Mouse (Mus musculus): ENCODE measurements around the gene Pmpcb. TPM values are rescaled to one million over a fixed set of nuclear protein-coding genes. Genes with fewer than 3 reads are reported as not detected.

Pmpcb gene
- total RNA-seq, 2 experiments from 2014 or later, result 90.8 to 122 TPM

DNA sequence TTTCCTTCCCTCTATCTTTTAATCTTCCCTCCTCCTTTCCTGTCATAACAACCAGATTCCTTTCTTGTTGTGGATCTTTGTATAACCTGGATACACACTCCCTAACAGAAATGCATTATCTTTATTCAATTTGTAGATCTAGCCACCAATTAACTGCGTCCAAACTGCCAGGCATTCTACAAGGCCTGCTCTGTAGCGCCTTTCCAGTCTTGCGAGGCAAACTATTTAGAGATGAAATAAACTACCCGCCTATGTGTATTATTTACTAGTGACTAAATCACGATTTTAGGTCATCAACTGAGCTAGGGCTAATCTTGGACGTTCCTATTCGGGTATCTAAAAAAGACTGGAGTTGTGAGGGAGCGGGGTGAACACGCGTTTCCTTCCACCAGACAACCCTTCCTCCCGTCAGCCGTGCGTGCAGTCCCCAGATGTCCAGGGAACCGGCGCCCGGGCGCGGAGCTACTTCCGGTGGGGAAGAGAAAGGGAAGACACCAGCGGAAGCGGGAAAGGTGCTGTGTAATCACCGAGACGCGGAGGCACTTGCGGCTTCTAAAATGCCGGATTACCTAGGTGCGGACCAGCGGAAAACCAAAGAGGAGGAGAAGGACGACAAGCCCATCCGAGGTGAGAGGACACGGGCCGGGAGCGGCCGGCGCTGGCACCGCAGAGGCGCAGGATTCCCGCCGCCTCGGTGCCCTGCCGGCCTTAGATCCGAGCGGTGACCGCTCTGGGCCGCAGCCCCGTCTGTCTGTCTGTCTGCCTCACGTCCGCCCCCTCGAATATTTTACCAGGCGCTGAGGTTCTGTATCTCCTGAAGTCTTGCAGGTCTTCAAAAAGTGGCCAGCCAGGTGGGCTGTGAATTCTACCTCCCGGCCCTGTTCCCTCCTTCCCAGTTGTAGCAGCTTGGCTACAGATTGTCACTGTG lies 49.6 kb downstream of the Pmpcb start:
- peak overlapping the region; percentile 84 for H3K4me3 ChIP-seq
- no peak; the same call in 1 of the 2 replicates for TF ChIP-seq CTCF (IDR thresholded peaks at IDR 0.05)
- intact Hi-C loops (cut with DNase I), result loop anchor here (2.0 kb wide), 1 partner anchor 50 kb away; the partner anchor contains the start of gene Pmpcb
- peak; percentile 94 for DNase-seq
- H3K27ac ChIP-seq, result peak overlapping the region; percentile 91

DNA sequence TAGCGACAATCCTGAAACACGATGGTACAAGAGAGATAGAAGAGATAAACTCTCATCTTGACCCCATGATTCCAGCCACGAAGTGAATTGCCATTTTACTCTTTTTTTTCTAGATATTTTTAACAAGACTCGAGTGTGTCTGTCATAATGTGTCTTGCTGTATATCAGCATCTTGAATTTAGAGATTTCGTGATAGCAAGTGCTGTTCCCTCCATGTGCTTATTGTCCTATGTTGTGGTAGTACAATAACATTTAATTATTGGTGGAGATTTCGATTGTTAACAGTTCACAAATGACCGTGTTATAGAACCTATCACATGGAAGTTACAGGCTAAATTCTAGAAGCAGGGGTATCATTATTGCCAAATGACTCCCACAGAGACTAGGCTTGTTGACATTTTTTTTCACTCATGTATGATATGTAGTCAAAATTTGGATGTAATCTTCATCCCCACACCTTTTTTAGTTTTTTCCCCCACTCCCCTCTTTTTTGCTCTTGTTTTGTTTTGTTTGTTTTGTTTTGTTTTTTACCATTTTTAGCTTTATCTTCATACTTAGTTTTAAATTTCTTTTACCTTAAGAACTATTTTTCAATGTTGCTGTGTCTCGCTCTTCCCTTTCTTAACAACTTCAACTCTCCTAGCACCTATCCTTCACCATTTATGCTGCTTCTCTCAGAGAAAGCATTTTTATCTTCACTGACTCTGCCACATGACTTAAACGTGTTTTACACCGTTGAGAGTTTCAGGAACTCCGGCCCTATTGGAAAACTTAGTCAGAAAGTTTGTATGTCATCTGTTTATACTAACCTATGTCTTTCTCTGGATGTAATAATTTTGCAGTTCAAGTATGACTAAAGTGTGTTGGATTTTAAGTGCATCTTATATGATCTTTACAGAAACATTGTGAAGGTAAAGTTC lies 50.5 kb downstream of the Pmpcb start:
- no peak for DNase-seq
- TF ChIP-seq CTCF (IDR thresholded peaks at IDR 0.05), result no peak
- peak overlapping the region; percentile 91 for H3K27ac ChIP-seq
- intact Hi-C loops (cut with DNase I), result loop anchor here (2.0 kb wide), 1 partner anchor 51 kb away; the partner anchor contains the start of gene Pmpcb
- peak overlapping the region; percentile 84 for H3K4me3 ChIP-seq

DNA sequence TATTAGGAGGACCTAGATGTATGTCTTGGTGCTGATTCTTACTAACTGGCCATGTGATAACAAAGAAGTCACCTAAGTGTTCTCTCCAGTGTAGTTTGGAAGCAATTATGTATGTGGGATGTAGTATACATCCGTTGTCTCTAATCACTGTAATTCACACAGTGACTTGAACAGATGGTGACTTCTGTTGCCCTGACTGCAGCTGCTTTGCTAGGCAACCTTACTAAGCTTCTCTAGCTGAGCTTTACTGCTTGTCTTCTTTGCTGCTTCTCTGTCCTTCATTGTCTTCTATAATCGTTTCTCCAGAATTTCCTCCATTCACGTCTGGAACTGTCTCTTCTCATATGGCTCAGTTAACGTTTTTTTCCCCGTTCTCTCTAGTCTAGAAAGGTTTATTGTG lies 52.1 kb downstream of the Pmpcb start:
- intact Hi-C loops (cut with DNase I), result no loop called here
- TF ChIP-seq CTCF (IDR thresholded peaks at IDR 0.05), result no peak
- no peak for DNase-seq
- no peak overlapping the region for H3K27ac ChIP-seq
- H3K4me3 ChIP-seq, result 0 out of 2 replicates have a peak overlapping the region, but pooled peaks have one; percentile 84

DNA sequence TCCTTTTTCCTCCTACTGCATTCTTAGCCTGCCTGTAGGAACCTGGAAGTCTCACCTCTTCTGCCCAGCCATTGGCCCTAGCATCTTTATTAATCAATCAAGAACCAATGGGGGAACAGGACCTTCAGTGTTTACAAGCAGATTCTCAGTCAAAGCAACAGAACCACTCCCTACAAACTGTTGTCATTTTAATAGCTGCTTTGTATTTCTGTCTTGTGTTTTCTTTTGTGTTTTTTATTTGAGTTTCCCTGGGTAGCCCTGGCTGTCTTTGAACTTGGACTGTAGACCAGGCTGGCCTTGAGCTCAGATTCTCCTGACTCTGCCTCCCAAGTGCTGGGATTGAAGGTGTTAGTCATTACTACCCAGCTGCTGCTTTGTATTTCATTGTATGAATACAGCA lies 55.2 kb downstream of the Pmpcb start:
- Histone ChIP-seq H3K27ac (no peak overlapping the region), H3K4me3 (no peak overlapping the region)
- no peak for DNase-seq
- intact Hi-C loops (cut with DNase I), result no loop called here
- TF ChIP-seq CTCF (IDR thresholded peaks at IDR 0.05), result no peak

DNA sequence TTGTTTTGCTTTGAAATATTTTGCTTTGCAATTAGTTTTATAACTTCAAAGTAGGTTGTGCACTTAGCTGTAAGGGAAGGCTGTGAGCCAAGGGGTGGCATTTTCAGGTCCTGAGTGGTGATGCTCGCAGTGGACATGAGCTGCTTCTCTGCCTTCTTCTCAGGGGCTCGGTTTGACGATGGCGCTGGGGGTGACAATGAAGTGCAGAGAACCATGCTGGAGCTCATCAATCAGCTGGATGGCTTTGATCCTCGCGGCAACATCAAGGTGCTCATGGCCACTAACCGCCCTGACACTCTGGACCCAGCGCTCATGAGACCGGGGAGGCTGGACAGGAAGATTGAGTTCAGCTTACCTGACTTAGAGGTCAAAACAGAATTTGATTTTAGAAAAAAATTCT lies 66.0 kb downstream of the Pmpcb start:
- Histone ChIP-seq H3K4me3 (no peak overlapping the region), H3K27ac (no peak overlapping the region)
- no peak for DNase-seq
- TF ChIP-seq CTCF (IDR thresholded peaks at IDR 0.05), result no peak
- intact Hi-C loops (cut with DNase I), result no loop called here

DNA sequence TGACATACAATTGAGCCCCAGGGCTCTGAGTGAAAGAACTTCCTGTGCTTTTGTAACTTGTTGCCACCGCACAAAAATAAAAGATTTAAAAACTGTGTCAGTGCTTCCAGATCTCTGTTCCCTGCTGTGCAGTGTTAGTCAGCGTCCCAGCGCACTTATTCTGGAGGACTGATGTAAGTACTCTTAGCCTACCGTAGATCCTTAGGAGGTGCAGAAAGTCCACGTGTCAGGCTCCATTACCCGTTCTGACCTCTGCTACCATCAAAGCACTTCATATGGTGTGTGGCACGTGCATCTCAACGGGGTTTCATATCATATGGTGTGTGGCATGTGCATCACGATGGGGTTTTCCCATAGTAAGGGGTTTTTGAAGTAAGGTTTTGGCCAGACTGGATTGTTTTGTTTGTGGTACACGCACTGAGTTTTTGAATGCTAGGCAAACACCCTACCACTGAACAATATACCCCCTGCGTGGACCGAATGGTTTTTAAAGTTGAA lies 66.8 kb downstream of the Pmpcb start:
- intact Hi-C loops (cut with DNase I), result no loop called here
- no peak for TF ChIP-seq CTCF (IDR thresholded peaks at IDR 0.05)
- no peak overlapping the region for H3K27ac ChIP-seq
- no peak overlapping the region for H3K4me3 ChIP-seq
- DNase-seq, result no peak

DNA sequence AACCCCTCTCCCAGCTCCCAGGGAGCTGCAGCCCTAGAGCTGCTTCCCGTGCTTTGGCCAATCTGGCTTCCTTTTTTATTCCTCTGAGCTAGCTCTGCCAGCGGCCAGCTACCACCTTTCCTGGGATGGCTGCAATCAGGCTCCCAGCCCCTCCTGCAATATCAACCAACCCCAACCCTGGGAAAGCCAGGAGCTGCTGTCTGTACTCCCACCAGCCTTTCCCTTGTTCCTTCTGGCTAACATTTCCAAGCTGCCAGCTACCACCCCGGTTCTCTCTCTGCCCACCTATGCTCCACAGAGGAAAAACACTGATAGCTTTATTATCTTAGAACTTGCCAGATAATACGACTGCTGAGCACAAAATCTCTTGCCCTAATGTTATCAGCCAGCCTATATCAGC lies 67.9 kb downstream of the Pmpcb start:
- no peak for TF ChIP-seq CTCF (IDR thresholded peaks at IDR 0.05)
- Histone ChIP-seq H3K4me3 (no peak overlapping the region), H3K27ac (no peak overlapping the region)
- intact Hi-C loops (cut with DNase I), result no loop called here
- no peak for DNase-seq

Other genes starting within 250 kb of the Pmpcb start
- gene Lrrc17, start 193.6 kb upstream of the Pmpcb start, total RNA-seq (2021), result 1 to 10 TPM; 1.0 to 1.8 TPM
- gene Fbxl13, start 91.5 kb upstream of the Pmpcb start, total RNA-seq (2021), result under 1 TPM in 1 of 2 experiments, not detected in 1; 0.13 TPM
- gene Armc10, start 91.3 kb upstream of the Pmpcb start, total RNA-seq (2021), result 1 to 10 TPM; 3.5 to 4.1 TPM
- gene Napepld, start 35.7 kb upstream of the Pmpcb start, total RNA-seq (2021), result 10 to 100 TPM in 1 of 2 experiments, 1 to 10 TPM in 1; 9.2 to 11.3 TPM
- 10 to 100 TPM; 21.4 to 24.7 TPM for gene Dnajc2, start 48.1 kb downstream of the Pmpcb start, total RNA-seq (2021)
- gene Psmc2, start 48.1 kb downstream of the Pmpcb start, total RNA-seq (2021), result 100 to 1,000 TPM; 111 to 127 TPM
- not detected for gene Slc26a5, start 128.5 kb downstream of the Pmpcb start, total RNA-seq (2021)